Mouse (Mus musculus) liver, embryonic 16.5 days (tissue): Measurements from ENCODE around the gene Bach2. TPM values are rescaled to one million over a fixed set of nuclear protein-coding genes. Genes with fewer than 3 reads are reported as not detected.

Experiments used
- ATAC-seq: fragments of 200-750 bp; cut with Nextera tagmentation; 2 replicates; pipeline ENCODE4 v1.8.0; 2017; ENCODE audit warnings: low read depth, mild to moderate bottlenecking, moderate number of reproducible peaks, moderate library complexity
- H3K27ac ChIP-seq: fragments of 300-500 bp; sonication (generic); 2 replicates; pipeline ENCODE4 v1.5.1; 2014; ENCODE audit warnings: mild to moderate bottlenecking, low read length
- H3K27me3 ChIP-seq: fragments of 300-500 bp; sonication (generic); 2 replicates; pipeline ENCODE4 v1.6.1; 2014; ENCODE audit warnings: low read depth, low read length, mixed read lengths; ENCODE audit not compliant: control insufficient read depth, insufficient read depth
- H3K36me3 ChIP-seq: fragments of 300-500 bp; sonication (generic); 2 replicates; pipeline ENCODE4 v1.6.1; 2014; ENCODE audit warnings: mild to moderate bottlenecking; ENCODE audit not compliant: control insufficient read depth, insufficient read depth
- H3K4me1 ChIP-seq: fragments of 300-500 bp; sonication (generic); 2 replicates; pipeline ENCODE4 v1.6.1; 2014; ENCODE audit warnings: low read depth, low read length, mixed read lengths; ENCODE audit not compliant: control insufficient read depth
- H3K4me2 ChIP-seq: fragments of 300-500 bp; sonication (generic); 2 replicates; pipeline ENCODE4 v1.6.1; 2014; ENCODE audit warnings: low read depth, low read length, mixed read lengths
- H3K4me3 ChIP-seq: fragments of 300-500 bp; sonication (generic); 2 replicates; pipeline ENCODE4 v1.5.1; 2014; ENCODE audit warnings: low read depth, mild to moderate bottlenecking, low read length
- H3K9ac ChIP-seq: fragments of 300-500 bp; sonication (generic); 2 replicates; pipeline ENCODE4 v1.6.1; 2014; ENCODE audit warnings: low read depth, low read length
- H3K9me3 ChIP-seq: fragments of 300-500 bp; sonication (generic); replicated peaks from 2 replicates; pipeline ENCODE4 v1.6.1; 2016; ENCODE audit warnings: low read length; ENCODE audit not compliant: control insufficient read depth
- WGBS: fragments of 180-500 bp; shearing (Covaris S2); extraction: QIAGEN DNeasy Blood & Tissue Kit; methylation state at CpG from one replicate; pipeline ENCODE4 v1.1.7; 2014; ENCODE audit not compliant: insufficient replicate concordance; 5-methylcytosine and 5-hydroxymethylcytosine counted together
- polyA plus RNA-seq: library from polyadenylated mRNA; unstranded; fragments of >200 nt; fragmentation: Nextera tagmentation; extraction: Ambion mirVana; gene quantifications from 2 replicates; pipeline ENCODE4 v1.2.1, GENCODE M21; 2015

Gene Bach2
- polyA plus RNA-seq, 1 experiment from 2014 or later: 1.5 TPM

- Histone ChIP-seq H3K4me3 (no peak overlapping the region), H3K27ac (no peak overlapping the region), H3K27me3 (peaks cover 44% of the 10 kb centered on the region), H3K4me1 (peaks cover 7% of the 10 kb centered on the region), H3K9ac (no peak overlapping the region), H3K9me3 (no peaks in the 10 kb centered on the region), H3K36me3 (no peaks in the 10 kb centered on the region), H3K4me2 (no peak overlapping the region)
- 74% methylated on average over 16 of the region's 16 CpGs for WGBS
- no peak for ATAC-seq
These were observed 2.5 kb upstream of the Bach2 start for GRCm38 (mm10) chr4:32235920-32236705.

GRCm38 (mm10) chr4:32238921-32239748 is 531 bp downstream of the Bach2 start:
- Histone ChIP-seq H3K27ac (peak overlapping the region; percentile 73), H3K4me2 (peak overlapping the region; percentile 85), H3K9ac (peak overlapping the region; percentile 70), H3K4me1 (peaks cover 5% of the 10 kb centered on the region), H3K27me3 (peaks cover 46% of the 10 kb centered on the region), H3K4me3 (peak overlapping the region; percentile 73), H3K9me3 (no peaks in the 10 kb centered on the region), H3K36me3 (no peaks in the 10 kb centered on the region)
- under 1% methylated on average over 94 of the region's 100 CpGs for WGBS
- ATAC-seq: peak; percentile 73

- ATAC-seq: peak; percentile 45
- Histone ChIP-seq H3K4me2 (peak overlapping the region; percentile 85), H3K27me3 (peaks cover 46% of the 10 kb centered on the region), H3K4me3 (peak overlapping the region; percentile 73), H3K9me3 (no peaks in the 10 kb centered on the region), H3K36me3 (no peaks in the 10 kb centered on the region), H3K4me1 (peaks cover 5% of the 10 kb centered on the region), H3K27ac (peak overlapping the region; percentile 73; the same call in 1 of the 2 replicates), H3K9ac (peak overlapping the region; percentile 60)
- under 1% methylated on average over 26 of the region's 26 CpGs for whole genome bisulfite sequencing
These were observed 1.1 kb downstream of the Bach2 start for GRCm38 (mm10) chr4:32239749-32240131.

- Histone ChIP-seq H3K36me3 (no peaks in the 10 kb centered on the region), H3K9me3 (no peaks in the 10 kb centered on the region), H3K4me2 (0 out of 2 replicates have a peak overlapping the region, but pooled peaks have one; percentile 85), H3K4me1 (peaks cover 5% of the 10 kb centered on the region), H3K9ac (no peak overlapping the region), H3K27ac (no peak overlapping the region), H3K27me3 (peaks cover 41% of the 10 kb centered on the region), H3K4me3 (no peak overlapping the region)
- no peak for ATAC-seq
- 28% methylated on average over 9 of the region's 9 CpGs for WGBS
These were observed 1.9 kb downstream of the Bach2 start for GRCm38 (mm10) chr4:32240457-32241030.

- Histone ChIP-seq H3K9ac (no peak overlapping the region), H3K27me3 (peaks cover 41% of the 10 kb centered on the region), H3K4me3 (no peak overlapping the region), H3K36me3 (no peaks in the 10 kb centered on the region), H3K4me2 (no peak overlapping the region), H3K27ac (no peak overlapping the region), H3K9me3 (no peaks in the 10 kb centered on the region), H3K4me1 (peaks cover 8% of the 10 kb centered on the region)
- ATAC-seq: no peak
- 49% methylated on average over 6 of the region's 6 CpGs for WGBS
These were observed 2.9 kb downstream of the Bach2 start for GRCm38 (mm10) chr4:32241351-32241980.

GRCm38 (mm10) chr4:32242122-32242615 is 3.6 kb downstream of the Bach2 start:
- 62% methylated on average over 6 of the region's 6 CpGs for WGBS
- no peak for ATAC-seq
- H3K4me2 ChIP-seq: no peak overlapping the region

GRCm38 (mm10) chr4:32243458-32243857 is 4.9 kb downstream of the Bach2 start:
- Histone ChIP-seq H3K27ac (peak overlapping the region; percentile 49; the same call in 1 of the 2 replicates), H3K36me3 (no peaks in the 10 kb centered on the region)

More at GRCm38 (mm10) chr4:32242122-32242615, 3.6 kb downstream of the Bach2 start:
- H3K4me3 ChIP-seq: no peak overlapping the region
- peaks cover 41% of the 10 kb centered on the region for H3K27me3 ChIP-seq
- H3K36me3 ChIP-seq: no peaks in the 10 kb centered on the region
- no peaks in the 10 kb centered on the region for H3K9me3 ChIP-seq
- peaks cover 8% of the 10 kb centered on the region for H3K4me1 ChIP-seq
- no peak overlapping the region for H3K27ac ChIP-seq
- no peak overlapping the region for H3K9ac ChIP-seq

GRCm38 (mm10) chr4:32244092-32244745 is 5.6 kb downstream of the Bach2 start:
- H3K27me3 ChIP-seq: peaks cover 21% of the 10 kb centered on the region
- no peaks in the 10 kb centered on the region for H3K36me3 ChIP-seq
- H3K4me1 ChIP-seq: peaks cover 20% of the 10 kb centered on the region
- H3K9ac ChIP-seq: no peak overlapping the region
- no peak overlapping the region for H3K27ac ChIP-seq
- 73% methylated on average over 18 of the region's 18 CpGs for WGBS
- no peak overlapping the region for H3K4me2 ChIP-seq
- no peak for ATAC-seq
- H3K9me3 ChIP-seq: no peaks in the 10 kb centered on the region
- H3K4me3 ChIP-seq: no peak overlapping the region

More at GRCm38 (mm10) chr4:32243458-32243857, 4.9 kb downstream of the Bach2 start:
- Histone ChIP-seq H3K4me3 (no peak overlapping the region), H3K4me1 (peaks cover 15% of the 10 kb centered on the region), H3K27me3 (peaks cover 28% of the 10 kb centered on the region), H3K4me2 (no peak overlapping the region), H3K9me3 (no peaks in the 10 kb centered on the region), H3K9ac (no peak overlapping the region)
- WGBS: 56% methylated on average over 10 of the region's 10 CpGs
- ATAC-seq: no peak
